Mouse (Mus musculus) erythroblast, embryonic 14.5 days (primary cell): ENCODE results near the gene Mcm5. TPM values are rescaled to one million over a fixed set of nuclear protein-coding genes. Genes with fewer than 3 reads are reported as not detected.

ENCODE experiments used
- H3K27me3 ChIP-seq: 2 replicates; pipeline ENCODE4 v1.6.1; 2012; ENCODE audit warnings: inconsistent platforms; ENCODE audit not compliant: control insufficient read depth
- H3K36me3 ChIP-seq: 2 replicates; pipeline ENCODE4 v1.6.1; 2012; ENCODE audit warnings: mild to moderate bottlenecking, inconsistent platforms; ENCODE audit not compliant: control insufficient read depth
- H3K4me1 ChIP-seq: 2 replicates; pipeline ENCODE4 v1.6.1; 2012; ENCODE audit warnings: inconsistent platforms; ENCODE audit not compliant: control insufficient read depth
- H3K4me3 ChIP-seq: replicated peaks from 2 replicates; pipeline ENCODE3; 2012; ENCODE audit warnings: moderate library complexity, mild to moderate bottlenecking, inconsistent platforms
- H3K9me3 ChIP-seq: 2 replicates; pipeline ENCODE4 v1.6.1; 2012; ENCODE audit warnings: low read length, inconsistent platforms, mixed read lengths; ENCODE audit not compliant: control insufficient read depth
- GATA1 ChIP-seq: IDR thresholded peaks from 2 replicates; pipeline ENCODE4 v1.6.1; 2012; ENCODE audit warnings: low read length, inconsistent platforms, mixed read lengths
- TAL1 ChIP-seq: IDR thresholded peaks from 3 replicates; pipeline ENCODE4 v1.6.1; 2012; ENCODE audit warnings: low read length, inconsistent platforms, mixed read lengths
- polyA plus RNA-seq: library from polyadenylated mRNA; stranded (reverse); fragments of >175 nt; gene quantifications from 2 replicates; pipeline ENCODE4 v1.2.3, GENCODE M21; 2012

Gene Mcm5
- 11.0 and 11.4 TPM in 2 replicates for polyA plus RNA-seq

DNA sequence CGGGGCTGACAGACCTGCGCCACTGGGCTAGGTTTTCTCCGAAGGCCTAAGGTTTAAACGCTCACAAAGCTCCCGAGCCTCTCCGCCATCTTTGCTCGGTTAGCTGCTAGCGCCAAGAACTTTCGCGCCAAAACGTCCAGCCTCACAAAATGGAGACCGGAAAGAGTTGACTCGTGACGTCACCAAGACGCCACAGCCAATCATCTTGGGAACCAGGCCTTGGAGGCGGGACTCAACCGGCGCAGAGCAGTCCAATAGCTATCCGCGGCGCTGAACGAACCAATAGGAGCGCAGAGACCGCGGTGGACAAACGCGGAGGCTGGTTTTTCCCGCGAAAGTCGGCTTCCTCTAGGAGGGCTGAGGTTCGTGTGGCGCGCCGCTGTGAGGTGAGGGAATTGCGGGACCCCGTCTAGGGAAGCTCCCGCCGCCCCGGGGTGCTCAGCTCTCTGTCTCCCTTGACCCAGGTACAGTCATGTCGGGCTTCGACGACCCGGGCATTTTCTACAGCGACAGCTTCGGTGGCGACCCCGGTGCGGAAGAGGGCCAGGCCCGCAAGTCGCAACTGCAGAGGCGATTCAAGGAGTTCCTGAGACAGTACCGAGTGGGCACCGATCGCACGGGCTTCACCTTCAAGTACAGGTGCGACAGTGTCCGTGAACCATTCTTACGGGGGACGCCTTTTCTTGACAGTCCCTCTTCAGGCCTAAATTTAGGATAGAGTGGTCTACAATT lies at the start of gene Mcm5:
Gene Mcm5, plus strand, starts transcription at position 334 of the 732 bp plus-strand sequence.
- Histone ChIP-seq H3K4me1 (peaks cover 50% of the 10 kb centered on the region), H3K36me3 (peaks cover 48% of the 10 kb centered on the region), H3K4me3 (peak within 1 kb of the TSS; percentile 91), H3K27me3 (no peaks in the 10 kb centered on the region), H3K9me3 (no peaks in the 10 kb centered on the region)
- TF ChIP-seq TAL1 = no peak
- no peak for TF ChIP-seq GATA1

GRCm38 (mm10) chr8:75060022-75060421 lies 49.3 kb upstream of the Mcm5 start:
- peaks cover 20% of the 10 kb centered on the region for H3K36me3 ChIP-seq
- TF ChIP-seq GATA1 = no peak
- TF ChIP-seq TAL1 = no peak
- H3K4me1 ChIP-seq = no peaks in the 10 kb centered on the region; the same call in 1 of the 2 replicates
- H3K4me3 ChIP-seq = no peak overlapping the region
- H3K9me3 ChIP-seq = no peaks in the 10 kb centered on the region
- H3K27me3 ChIP-seq = no peaks in the 10 kb centered on the region

GRCm38 (mm10) chr8:75060815-75061214 lies 48.6 kb upstream of the Mcm5 start:
- Histone ChIP-seq H3K9me3 (no peaks in the 10 kb centered on the region), H3K4me1 (no peaks in the 10 kb centered on the region; the same call in 1 of the 2 replicates), H3K27me3 (no peaks in the 10 kb centered on the region), H3K36me3 (peaks cover 23% of the 10 kb centered on the region), H3K4me3 (no peak overlapping the region)
- TF ChIP-seq GATA1 (no peak), TAL1 (no peak)

GRCm38 (mm10) chr8:75063290-75063689 lies 46.1 kb upstream of the Mcm5 start:
- no peaks in the 10 kb centered on the region; the same call in 1 of the 2 replicates for H3K4me1 ChIP-seq
- no peak overlapping the region for H3K4me3 ChIP-seq

GRCm38 (mm10) chr8:75064790-75065189 lies 44.6 kb upstream of the Mcm5 start:
- Histone ChIP-seq H3K9me3 (no peaks in the 10 kb centered on the region), H3K27me3 (no peaks in the 10 kb centered on the region), H3K36me3 (peaks cover 8% of the 10 kb centered on the region), H3K4me1 (no peaks in the 10 kb centered on the region; the same call in 1 of the 2 replicates), H3K4me3 (no peak overlapping the region)
- TF ChIP-seq GATA1 = no peak
- no peak for TF ChIP-seq TAL1

More at GRCm38 (mm10) chr8:75063290-75063689, 46.1 kb upstream of the Mcm5 start:
- TF ChIP-seq TAL1 (no peak), GATA1 (no peak)
- Histone ChIP-seq H3K36me3 (peaks cover 13% of the 10 kb centered on the region), H3K27me3 (no peaks in the 10 kb centered on the region), H3K9me3 (no peaks in the 10 kb centered on the region)

- Histone ChIP-seq H3K27me3 (no peaks in the 10 kb centered on the region), H3K4me1 (peaks cover 6% of the 10 kb centered on the region), H3K36me3 (peaks cover 5% of the 10 kb centered on the region), H3K4me3 (no peak overlapping the region), H3K9me3 (no peaks in the 10 kb centered on the region)
- TF ChIP-seq GATA1 (no peak), TAL1 (no peak)
These were observed 42.1 kb upstream of the Mcm5 start for GRCm38 (mm10) chr8:75067287-75067686.

DNA sequence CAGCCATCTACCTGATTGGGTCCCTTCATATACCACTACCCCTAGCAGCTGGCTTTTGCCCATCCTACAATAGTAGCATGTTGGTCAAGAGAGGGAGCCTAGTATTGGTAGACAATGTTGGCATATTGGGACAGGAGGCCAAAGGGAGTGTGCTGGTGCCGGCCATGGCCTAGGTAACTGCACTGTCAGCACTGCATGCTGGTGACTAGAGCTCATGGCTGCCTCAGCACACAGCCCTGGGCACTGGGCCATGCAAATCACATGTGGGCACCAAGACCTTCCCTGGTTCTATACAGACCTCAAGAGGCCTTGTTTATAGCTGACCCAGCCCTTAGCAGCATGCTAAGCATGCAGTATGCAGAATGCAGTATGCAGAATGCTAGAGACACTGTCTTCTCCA lies 39.1 kb upstream of the Mcm5 start:
- Histone ChIP-seq H3K4me1 (peaks cover 8% of the 10 kb centered on the region), H3K4me3 (no peak overlapping the region), H3K36me3 (0 out of 2 replicates have a peak, but pooled peaks cover 3% of the 10 kb centered on the region), H3K9me3 (no peaks in the 10 kb centered on the region), H3K27me3 (no peaks in the 10 kb centered on the region)
- TF ChIP-seq GATA1 (no peak), TAL1 (no peak)

DNA sequence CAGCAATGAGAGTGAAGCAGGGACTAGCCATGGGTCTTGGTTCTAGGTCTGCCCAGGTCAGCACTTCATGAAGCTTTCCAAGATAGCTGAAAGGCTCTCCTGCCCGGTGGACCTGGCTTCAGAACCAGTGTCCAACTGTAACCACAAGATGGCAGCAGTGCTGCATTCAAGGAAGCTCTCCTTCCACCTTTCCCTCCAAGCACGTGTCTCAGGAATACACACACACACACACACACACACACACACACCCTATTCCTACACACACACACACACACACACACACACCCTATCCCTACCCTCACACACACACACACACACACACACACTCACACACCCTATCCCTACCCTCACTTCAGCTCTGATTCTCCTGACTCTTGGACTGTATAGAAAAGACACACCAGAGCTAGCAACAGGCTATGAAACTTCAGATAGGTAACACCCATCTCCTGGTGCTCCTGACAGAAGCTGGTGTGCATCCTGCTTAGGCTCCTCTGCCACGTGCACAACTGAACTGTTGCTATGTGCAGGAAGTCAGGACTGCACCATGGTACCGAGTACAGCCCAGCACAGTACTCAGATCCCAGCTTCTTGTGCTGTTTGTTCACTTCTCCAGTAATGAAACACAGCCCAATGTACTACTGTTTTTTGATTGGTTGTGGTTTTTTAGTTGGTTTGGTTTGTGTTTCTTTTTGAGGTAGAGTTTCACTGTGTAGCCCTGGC lies 37.6 kb upstream of the Mcm5 start:
- no peaks in the 10 kb centered on the region for H3K36me3 ChIP-seq
- no peaks in the 10 kb centered on the region for H3K27me3 ChIP-seq
- H3K4me1 ChIP-seq = peaks cover 8% of the 10 kb centered on the region
- H3K4me3 ChIP-seq = no peak overlapping the region
- H3K9me3 ChIP-seq = no peaks in the 10 kb centered on the region
- no peak for TF ChIP-seq GATA1
- TF ChIP-seq TAL1 = no peak

DNA sequence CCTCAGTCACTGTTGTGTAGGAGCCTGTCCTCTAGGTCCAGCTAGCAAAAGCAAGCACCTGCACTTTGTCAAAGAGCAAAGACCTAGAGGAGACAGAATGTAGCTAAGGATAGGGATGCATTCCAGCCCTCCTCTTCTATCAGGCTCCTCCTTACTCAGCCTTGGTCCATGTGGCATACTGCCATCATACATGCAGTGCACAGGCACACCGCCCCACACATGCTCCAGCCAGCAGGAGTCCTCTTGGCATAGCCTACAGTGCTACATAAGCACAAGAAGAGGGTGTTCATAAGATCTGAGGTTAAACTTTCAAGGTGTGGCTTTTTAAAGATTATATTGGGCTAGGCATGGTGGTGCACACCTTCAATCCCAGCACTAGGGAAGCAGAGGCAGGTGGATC lies 34.5 kb upstream of the Mcm5 start:
- H3K4me1 ChIP-seq = peaks cover 24% of the 10 kb centered on the region
- no peak for TF ChIP-seq TAL1
- TF ChIP-seq GATA1 = no peak
- H3K9me3 ChIP-seq = peaks cover 9% of the 10 kb centered on the region
- no peaks in the 10 kb centered on the region for H3K27me3 ChIP-seq
- H3K4me3 ChIP-seq = no peak overlapping the region
- H3K36me3 ChIP-seq = no peaks in the 10 kb centered on the region
